Mouse (Mus musculus): ENCODE data around the gene Nfia.

Nfia gene

DNA sequence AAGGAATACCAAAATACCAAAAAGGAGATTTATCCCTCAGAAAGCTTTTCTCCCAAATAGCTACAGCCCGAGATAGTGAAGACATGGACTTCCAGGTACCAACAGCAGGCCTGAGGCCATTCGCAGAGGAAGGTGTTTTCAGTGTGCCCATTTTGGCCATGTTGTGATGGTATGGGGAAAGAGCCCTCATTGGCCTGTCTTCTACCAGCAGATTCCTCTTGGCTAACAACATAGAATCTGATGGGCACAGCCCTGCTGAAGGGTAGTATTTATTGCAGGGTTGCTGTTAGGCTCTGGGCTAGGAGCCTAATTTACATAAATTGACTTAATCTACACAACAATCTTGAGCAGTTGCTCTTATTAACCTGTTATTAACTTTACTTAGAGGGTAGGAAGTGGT is 363.5 kb downstream of the Nfia start:
- no peak for DNase-seq (ENCODE audit: low read depth, low spot score)

DNA sequence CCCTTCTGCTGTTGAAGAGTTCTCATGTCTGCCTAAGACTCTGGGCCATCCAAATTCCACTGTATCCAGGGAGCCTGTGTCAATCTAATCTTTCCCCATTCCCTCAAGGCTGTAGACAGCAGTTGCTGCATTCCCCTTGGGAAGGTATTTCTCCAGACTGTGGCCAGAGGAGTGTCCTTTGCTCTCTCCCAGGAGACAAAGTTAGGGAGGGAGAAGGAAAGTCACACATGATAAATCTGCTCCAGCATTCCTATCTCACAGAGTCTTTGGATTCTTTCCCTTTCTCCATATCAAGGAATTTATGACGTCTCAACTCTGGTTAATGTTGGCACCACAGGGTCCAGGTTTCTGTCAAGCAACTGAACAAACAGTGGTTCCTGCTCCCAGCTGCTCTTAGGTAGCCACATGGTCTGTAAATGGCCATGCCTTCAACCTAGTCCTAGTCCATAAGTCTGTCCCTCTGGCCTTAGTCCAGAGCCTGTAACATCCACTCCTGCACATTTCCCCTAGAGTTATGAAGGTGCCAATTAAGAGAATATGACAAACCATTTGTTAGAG is 370.4 kb downstream of the Nfia start:
- no peak for DNase-seq (ENCODE audit: low read depth, low spot score)

DNA sequence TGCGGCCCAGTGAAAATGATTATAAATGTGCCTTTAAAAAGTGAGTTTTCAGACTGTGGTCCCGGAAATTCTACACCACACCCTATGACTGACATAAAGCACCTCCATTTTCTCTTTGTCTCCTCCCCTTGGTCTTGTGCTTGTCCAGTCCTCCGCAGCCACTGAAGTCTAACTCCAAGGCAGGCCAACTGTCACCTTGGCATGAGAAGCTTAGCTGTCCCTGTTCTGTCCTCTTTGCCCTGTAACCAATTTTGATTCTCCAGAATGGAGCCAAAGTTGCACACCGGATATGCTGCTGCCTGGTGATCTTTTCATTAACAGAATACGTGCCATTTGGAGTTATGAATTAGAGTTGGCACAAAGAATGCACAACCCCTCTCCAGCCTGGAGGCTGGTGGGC is 378.0 kb downstream of the Nfia start:
- DNase-seq (ENCODE audit: low read depth, low spot score): no peak

DNA sequence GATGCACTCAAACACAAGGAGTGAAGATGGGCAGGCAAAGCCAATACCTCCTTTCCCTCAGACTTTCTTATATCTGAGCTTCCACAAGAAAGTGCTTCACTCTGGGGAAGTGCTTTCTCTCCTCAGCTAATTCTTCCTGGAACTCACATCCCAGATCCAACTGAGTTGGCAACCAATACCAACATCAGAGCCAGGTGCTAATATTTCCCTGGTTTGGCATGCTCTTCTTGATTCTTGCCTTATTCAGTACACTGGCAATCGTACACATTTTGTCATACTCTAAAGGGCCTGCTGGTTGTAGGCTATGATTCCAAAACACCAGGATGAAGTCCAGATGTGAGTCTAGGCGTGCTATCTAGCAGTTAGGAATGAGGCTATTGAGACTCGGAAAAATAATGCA is 385.4 kb downstream of the Nfia start:
- no peak for DNase-seq (ENCODE audit: low read depth, low spot score)

DNA sequence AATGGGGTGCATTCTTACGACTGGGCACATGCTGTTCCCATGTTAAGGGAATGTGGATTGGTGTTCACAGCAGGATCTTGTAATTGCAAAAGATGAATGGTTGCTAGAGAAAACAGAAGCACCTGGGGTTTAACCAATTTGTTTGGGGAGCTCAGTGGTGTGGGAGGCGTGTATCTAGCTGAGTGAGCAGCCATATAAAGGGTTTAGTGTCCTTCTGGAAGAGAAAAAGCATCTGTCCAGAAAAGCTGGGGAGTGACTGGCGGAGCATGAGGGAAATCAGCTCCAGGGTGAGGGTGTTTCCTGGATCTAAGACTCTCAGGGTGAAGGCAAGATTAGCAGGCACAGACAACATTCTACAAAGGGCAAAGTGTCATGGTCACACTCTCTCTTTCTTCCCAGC is 393.8 kb downstream of the Nfia start:
- DNase-seq (ENCODE audit: low read depth, low spot score): no peak
